Mouse (Mus musculus) adrenal gland (tissue): Measurements from ENCODE around the gene Kcnj9.

ENCODE experiments used
- intact Hi-C: fragments of 180-260 bp; cut with DNase I; formaldehyde crosslinking; loops from one replicate; pipeline ENCODE4 v1.15.1; 2025

The Kcnj9 gene

DNA sequence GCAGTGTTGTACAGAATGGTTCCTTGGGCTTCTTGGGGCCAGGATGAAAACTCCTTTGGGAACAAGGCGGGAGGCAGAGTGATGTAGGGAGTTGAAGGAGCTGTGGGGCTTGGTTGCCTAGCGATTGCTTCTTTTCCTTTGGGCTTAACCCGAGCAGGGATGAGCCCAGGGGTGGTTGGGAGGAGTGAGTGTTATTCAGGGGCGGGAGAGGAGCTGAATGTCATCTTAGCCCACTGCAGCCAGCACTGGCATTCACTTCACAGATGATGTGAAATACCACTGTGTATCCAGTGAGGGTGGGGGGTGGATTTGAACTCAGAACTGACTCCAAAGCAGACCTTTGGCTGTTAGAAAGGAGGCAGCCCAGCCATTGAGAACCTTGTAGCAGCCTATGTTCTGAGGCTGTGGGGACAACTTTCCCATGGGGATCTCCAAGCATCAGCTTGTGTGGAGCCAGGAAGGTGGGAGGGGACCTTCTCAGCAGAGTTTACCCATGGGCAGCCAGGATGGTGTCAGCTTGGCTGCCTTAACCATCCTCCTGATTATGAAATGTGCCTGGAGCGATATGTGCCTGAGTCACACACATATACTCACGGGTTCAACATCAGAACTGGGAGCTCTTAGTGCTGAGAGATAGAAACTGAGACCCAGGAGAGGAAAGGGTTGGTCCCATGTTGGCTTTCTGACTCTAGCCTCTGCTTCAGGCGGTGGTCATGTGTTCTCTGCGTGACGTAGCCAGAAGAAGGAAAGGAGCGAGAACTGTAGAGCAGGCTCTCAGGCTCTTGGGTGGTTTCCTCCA, 15.3 kb downstream of the Kcnj9 start:
- intact Hi-C loops, result loop anchor here (5.0 kb wide), 2 partner anchors 152 to 197 kb away; no protein-coding TSS in a partner anchor

DNA sequence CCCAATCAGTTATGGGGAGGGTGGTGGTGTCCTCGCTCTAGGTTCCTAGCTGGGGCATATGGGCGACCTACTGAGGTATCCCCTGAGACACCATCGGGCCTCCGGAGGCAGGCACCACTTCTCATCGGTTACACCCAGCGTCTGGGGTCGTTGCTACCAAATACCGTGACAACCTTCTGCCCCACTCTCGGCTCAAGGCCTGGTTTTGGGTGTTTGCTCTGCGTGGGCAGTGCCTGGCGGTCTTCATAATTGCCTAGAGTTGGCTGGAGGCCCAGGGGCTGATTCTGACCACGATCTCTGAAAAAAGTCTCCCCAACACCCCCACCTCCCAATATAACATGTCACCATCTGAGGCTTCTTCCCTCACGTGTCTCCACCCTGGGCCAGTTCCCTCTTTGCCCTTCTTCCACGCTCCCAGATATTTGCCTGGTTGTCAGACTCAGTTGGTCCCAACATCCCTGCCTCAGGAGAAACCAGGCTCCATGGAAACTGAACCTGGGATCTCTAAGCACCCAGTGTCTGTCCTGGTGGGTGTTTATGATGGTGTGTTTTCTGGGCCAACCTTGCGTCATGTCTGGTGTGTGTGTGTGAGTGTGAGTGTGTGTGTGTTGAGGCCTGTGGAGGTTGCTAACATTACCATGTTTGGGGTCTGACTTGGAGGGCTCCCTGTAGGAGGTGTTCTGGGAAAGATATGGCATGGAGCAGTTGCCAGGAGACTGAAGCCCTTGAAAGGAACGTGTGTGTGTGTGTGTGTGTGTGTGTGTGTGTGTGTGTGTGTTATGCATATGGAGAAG, 16.2 kb downstream of the Kcnj9 start:
- intact Hi-C loops, result loop anchor here (5.0 kb wide), 2 partner anchors 151 to 196 kb away; no protein-coding TSS in a partner anchor

DNA sequence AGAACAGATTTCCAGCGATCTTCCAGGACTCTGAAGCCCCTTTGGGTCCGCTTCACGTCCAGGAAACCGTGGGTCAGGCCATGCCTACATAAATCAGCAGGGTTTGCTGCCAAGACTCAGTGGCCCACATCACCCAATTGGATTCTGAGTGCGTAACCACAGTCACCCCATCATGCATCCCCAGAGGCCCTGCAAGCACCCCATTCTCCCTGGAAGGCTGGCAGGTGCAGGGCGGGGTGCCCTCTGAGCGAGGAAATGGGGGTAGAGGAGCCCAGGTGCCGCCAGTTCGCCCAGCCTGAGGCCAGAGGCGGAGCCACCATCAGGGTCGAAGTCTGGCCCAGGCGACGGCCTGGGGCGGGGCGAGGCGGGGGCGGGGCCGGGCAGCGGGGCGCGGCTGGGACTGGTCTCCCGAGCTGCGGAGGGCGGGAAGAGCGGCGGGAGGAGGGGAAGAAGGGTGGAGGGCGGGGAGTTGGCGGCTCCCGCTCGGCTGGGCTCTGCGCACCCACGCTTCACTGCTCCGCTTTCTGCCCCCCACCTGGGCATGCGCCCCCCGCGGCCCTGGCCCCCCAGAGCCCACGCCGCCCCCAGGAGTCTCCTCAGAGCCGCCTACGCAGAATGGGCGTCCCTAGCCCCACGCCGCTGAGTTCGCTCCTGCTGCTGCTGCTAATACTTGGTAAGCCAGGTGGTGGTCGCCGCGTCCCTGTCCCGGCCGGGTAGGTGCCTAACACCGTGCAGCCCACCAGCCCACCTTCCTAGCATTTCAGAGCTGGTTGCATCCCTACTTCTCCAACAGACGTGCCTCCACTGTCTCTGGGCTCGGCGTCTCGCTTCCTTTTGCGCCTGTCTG, 17.0 kb downstream of the Kcnj9 start:
- intact Hi-C loops, result loop anchor here (5.0 kb wide), 2 partner anchors 150 to 195 kb away; no protein-coding TSS in a partner anchor

DNA sequence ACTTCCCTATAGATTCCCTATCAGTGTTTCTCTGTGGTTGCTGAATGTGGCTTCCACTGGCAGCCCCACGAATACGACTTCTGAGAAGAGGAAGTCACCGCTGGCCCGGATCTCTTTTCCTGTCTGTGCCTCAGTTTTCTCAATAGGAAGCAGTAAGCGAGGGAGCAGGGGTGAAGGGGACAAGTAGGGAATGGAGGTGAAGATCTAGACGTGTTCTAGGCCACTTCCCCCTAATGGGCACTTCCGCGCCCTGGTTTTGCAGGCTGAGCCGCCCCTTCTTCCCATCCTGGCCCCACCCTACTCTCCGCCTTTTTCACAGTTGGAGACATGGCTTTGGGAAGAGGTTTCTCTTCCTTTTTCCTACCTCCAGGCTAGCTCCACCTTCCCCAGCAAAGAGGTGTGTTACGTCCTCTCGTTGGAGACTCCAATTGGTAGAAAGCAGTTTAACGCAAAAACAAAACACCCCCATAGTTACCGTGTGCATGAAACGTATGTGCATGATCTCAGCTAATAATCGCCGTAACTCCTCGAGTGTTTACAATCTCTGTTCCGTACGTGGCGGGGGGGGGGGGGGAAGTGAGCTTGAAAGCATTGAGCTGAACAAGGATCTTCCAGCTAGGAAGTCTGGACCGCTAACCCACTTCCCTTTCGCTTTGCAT, 17.7 kb downstream of the Kcnj9 start:
- intact Hi-C loops, result loop anchor here (5.0 kb wide), 2 partner anchors 149 to 194 kb away; no protein-coding TSS in a partner anchor

DNA sequence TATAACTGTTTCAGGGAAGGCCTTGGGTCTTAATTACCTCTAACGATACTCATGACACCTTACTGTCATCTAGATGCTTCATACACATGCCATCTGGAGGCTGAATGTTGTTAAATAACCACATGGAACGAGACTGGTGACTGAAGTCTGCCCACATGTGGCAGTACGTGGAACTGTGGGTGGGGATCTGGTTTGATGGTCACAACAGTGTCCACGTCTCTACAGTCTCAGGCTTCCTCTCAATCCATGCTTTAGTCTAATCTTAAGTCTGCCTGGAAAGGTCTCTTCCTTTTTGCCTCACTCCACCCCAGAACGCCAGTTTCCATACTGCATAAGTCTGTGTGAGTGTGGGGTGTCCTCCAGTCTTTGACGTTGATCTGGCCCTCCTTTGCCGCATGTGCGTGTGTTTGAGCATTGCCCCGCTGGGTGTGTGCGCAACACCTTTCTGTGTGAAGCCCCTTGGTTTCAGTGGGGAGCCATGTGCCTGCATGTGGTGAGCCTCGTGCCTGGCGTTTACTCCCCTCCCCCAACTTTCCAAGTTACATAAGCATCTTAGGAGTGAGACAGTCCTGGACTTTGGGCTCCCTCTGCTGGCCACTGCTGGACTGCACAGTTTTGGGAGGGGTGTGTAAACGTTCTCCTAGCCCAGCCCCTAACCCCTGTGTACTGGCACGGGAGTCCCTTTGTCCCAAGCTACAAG, 19.3 kb downstream of the Kcnj9 start:
- intact Hi-C loops, result loop anchor here (5.0 to 10.0 kb wide), 5 partner anchors 38 to 193 kb away; partner anchors contain the start of gene Dcaf8

DNA sequence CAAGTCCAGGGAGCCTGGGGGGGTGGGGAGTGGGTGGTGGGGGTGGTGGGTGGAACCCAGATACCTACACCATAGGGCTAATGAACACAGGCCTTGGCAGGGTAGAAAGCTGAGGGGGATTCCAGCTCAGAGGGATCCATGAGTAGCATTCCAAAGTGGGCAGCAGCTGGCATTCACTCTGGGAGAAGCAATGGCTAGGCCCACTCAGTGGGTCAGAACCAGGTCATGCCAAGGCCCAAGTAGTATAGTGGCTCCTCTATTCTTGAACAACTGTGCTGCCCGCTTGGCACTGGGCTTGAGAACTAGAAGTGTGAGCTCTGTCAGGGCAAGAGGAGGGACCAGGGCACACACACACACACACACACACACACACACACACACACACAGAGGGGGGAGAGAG, 20.7 kb downstream of the Kcnj9 start:
- intact Hi-C loops, result loop anchor here (5.0 to 10.0 kb wide), 3 partner anchors 36 to 161 kb away; partner anchors contain the start of gene Dcaf8

DNA sequence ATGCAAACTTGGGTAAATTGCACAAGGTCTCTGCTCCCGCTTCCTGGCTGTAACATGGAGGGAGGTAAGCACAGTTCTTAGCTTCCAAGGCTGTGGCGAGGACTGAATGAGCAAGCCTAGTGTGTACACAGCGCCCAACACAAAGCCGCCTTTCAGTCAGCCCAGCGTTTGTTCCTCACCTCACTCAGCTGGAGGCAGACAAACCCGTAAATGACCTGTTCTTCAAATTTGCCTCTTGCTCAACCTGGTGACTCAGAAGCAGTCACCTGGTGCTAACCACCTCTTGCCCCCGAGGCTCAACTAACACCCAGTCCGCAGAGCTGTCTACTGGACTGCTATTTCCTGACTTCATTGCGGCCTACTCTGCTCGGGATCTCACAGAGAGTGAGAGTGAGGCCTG, 21.2 kb downstream of the Kcnj9 start:
- intact Hi-C loops, result loop anchor here (5.0 to 10.0 kb wide), 3 partner anchors 36 to 161 kb away; partner anchors contain the start of gene Dcaf8

DNA sequence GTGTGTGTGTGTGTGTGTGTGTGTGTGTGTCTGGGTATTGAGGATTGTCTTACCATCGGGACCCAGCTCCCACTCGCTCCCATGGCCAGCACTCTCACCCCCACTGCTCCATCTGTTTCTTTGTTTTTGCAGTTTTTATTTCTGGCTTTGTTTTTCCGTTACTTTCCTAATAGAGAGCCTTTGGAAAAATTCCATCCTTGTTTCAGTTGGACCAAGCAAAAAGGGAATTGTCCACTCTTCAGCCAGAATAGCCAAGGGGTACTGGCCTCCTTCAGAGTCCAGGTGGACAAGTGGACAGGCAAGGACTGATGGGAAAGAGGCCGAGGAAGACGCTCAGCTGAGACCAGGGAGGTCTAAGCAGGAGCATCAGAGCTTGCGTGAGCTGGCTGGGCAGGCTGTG, 22.2 kb downstream of the Kcnj9 start:
- intact Hi-C loops, result loop anchor here (5.0 to 10.0 kb wide), 3 partner anchors 35 to 160 kb away; partner anchors contain the start of gene Dcaf8

DNA sequence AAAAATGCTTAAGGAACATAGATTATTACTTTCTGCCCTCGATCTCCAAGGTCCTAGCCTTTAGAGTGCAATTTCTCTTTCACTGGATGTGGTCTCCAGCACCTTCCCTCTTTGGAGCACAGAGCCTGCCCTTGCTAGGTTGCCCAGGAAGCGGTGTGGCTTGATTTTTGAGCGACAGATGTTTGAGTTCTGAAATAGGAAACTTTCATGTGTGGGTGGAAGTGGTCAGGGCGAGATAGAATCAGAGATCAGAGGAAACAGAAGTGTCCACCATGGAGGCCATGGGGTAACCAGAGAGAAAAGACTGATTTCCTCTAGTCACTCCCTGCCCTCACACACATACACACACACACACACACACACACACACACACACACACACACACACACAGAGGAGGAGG, 22.9 kb downstream of the Kcnj9 start:
- intact Hi-C loops, result loop anchor here (5.0 to 10.0 kb wide), 3 partner anchors 34 to 159 kb away; partner anchors contain the start of gene Dcaf8

DNA sequence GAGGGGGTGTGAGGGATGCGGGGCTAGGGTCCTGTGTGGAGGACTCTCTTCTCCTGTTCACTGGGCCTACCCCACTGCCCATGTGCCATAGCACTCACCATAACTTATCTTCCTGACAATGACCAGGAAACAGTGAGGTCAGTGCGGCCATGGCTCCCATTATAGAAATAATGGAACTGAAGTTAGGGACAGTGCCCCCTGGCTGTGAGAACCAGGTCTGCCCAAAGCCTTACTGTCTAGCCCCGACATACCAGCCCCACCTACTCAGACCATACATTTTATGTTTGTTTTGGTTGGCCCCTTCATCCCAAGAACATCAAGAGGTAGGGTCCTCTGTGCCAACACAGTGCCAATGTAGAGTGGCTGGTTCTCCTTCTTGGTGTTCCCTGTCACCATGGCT, 23.5 kb downstream of the Kcnj9 start:
- intact Hi-C loops, result loop anchor here (5.0 to 10.0 kb wide), 3 partner anchors 33 to 158 kb away; partner anchors contain the start of gene Dcaf8

DNA sequence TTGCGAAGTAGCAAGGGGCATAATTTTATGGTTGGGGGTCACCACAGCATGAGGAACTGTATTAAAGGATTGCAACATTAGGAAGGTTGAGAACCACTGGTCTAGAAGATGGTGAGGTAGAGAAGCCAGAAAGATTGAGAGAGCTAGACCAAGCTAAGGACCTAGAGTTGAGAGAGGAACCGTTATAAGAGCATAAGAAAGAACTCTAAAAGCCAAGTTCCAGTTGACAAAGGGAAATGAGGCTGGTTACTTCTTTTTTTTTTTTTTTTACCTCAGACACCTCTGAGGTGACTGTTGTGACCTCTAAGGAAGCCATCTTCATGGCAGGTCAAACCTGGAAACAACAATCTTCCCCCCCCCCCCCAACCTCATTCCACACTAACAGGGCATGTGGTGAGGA, 24.0 kb downstream of the Kcnj9 start:
- intact Hi-C loops, result loop anchor here (5.0 to 10.0 kb wide), 3 partner anchors 33 to 158 kb away; partner anchors contain the start of gene Dcaf8

DNA sequence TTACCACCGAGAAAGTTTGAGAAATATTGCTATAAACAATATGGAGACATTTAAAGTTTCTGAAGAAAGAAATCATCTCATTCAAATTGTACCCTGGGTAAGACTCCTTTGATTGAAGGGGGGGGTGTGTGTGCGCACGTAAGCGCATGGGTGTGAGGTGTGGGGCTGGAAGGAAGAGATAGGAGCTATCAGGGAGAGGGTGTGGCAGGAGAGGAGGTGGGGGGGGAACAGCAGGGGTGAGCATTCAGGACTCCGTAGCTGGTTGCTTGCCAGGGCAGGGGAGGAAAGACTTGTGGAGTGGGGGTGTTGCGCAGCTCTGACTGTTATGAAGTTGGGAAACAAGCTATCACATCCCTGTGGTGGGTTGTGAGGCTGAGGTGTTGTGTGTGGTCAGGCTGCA, 24.7 kb downstream of the Kcnj9 start:
- intact Hi-C loops, result loop anchor here (5.0 to 10.0 kb wide), 2 partner anchors 60 to 87 kb away; partner anchors contain the start of gene Casq1

DNA sequence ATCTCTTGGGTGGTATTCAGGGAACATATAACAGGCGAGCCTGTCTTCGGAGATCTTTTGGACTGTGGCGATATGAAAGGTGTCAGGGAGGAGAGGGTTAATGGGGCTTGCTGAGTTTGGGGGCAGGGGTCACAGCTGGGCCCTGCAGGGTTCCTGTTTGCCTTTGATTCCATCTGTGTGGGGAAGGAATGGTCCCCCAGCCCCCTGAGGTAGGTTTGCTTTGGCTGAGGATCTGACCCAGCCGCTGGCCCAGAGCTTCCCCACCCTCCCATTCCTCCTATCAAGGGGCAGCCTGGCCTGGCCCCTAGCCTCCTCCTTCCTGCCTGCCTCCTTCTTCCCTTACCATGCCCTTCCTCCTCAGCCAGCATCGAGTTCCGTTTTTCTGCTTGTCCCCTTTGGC, 26.3 kb downstream of the Kcnj9 start:
- intact Hi-C loops, result loop anchor here (5.0 to 10.0 kb wide), 2 partner anchors 58 to 86 kb away; partner anchors contain the start of gene Casq1

DNA sequence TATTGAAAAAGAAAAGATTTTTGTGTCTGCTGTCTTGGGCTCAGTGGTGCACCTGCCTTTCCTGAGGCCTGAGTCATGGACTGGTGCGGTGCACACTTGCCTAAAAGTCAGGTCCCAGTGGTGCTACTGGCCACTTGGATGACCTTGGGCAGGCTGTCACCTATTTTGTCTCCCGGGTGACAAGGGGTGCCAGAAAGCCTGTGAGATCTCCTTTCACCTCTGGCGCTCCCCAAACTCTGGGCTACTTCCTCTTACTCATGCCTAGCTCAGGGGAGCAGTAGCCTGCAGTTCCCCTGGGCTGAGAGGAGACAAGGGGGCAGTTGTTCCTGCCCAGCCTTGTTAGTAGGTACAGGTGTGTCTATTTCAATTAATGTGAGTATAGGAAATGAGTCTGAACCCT, 26.8 kb downstream of the Kcnj9 start:
- intact Hi-C loops, result loop anchor here (5.0 to 10.0 kb wide), 2 partner anchors 58 to 85 kb away; partner anchors contain the start of gene Casq1

DNA sequence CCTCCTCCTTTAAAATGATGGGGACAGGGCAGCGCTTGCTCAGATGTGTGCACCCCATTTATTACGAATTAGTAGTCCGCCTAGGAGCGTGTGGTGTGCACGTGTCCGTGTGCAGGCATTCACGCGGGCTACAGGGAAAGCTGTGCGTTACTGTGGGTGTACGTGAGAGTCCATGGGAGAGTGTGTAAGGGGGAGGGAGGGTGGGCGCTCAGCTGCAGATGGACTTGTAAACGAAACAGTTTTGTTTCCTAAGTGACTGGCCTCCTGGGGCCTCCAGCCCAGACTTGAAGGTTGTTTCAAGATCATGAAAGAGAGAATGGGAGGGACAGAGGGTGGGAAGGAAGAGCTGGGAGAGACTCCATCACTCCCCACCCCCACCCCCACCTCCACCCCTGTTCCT, 27.9 kb downstream of the Kcnj9 start:
- intact Hi-C loops, result loop anchor here (5.0 to 10.0 kb wide), 2 partner anchors 56 to 84 kb away; partner anchors contain the start of gene Casq1

DNA sequence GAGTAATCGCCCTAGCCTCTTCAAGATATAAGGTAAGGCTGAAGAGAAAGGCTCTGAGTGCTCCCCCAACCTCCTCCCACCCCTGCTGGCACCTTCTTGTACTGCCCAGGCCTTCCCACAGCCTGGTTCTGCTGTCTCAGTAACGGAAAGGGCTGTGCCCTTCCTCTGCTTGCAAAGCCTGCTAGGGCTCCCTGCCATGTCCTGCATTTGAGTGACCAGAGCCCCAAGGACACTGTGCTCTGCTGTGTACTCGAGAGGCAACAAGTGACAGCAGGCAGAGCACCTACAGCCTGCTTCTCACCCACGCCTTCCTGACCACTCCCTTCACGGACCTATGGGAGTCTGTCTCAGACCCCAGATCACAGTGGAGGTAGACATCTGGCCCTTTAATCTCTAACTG, 28.9 kb downstream of the Kcnj9 start:
- intact Hi-C loops, result loop anchor here (5.0 to 10.0 kb wide), 2 partner anchors 55 to 83 kb away; partner anchors contain the start of gene Casq1

DNA sequence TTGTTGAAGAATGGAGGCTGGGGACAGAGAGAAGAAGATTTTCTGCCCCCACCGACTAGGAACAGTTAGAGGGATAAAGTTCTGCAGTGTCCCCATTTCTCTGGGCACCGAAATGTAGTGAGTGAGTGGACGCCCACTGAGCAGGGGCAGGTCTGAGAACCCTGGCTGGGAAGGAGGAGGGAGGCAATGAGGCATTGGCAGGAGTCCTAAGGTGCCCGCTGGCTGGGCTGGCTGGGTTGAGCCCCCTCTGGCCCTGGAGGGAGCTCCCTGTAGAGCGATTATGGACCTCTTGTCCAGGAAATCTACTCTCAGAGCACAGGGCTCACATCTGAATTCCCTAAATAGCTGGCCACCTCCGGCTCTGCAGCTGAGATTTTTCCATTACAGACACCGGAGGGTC, 29.6 kb downstream of the Kcnj9 start:
- intact Hi-C loops, result no loop called here

DNA sequence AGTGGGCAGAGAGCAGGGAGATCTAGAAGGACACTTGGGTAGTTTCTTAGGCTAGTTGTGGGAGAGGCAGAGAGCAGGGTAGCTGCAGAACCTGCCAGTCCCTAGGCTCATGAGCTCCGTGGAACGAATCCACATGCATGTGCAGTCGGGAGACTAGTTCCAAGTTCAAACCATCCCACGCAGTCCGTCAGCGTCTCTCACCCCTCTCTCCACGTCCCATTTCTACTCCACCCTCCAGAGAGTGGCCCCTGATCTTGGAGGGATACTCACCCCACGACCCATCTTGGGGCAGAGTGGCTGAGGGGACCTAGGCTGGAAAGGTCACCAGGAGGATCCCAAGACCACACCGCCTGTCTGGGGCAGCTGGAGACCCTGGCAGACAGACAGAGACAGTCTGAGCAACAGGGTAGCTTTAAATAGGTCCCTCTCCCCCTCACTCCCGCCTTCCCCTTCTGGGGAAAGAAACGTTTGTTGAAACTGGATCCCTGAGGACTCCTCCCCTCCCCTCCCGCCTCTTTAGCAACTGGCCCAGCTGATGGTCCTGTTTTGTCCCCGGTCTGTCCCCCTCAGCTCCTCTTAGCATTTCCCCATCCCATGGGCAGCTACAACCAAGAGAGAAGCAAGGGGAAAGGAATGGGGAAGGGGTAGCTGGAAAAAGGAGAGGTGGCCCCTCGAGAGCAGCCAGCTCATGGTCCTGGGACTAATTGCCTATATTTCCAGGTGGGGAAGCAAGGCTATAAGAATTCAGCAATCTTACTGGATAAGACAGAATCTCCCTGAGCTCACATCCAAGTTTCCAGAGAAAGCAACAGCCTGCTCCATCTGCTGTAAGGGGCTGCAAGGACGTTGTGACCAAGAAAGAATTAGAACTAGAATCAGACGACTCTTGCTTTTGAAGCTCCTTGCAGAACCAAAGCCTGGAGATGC, 31.2 kb downstream of the Kcnj9 start, which contains the start of gene Atp1a2:
Gene Atp1a2, minus strand, starts transcription at position 454 of the 927 bp plus-strand sequence.
- intact Hi-C loops, result no loop called here
